Mouse (Mus musculus) E14TG2a.4 (cell line): ENCODE measurements around the gene Elmod3.

ENCODE experiments used
- H3K27me3 ChIP-seq: 2 replicates; pipeline ENCODE4 v1.6.1; 2014; ENCODE audit warnings: low read length, control low read depth; ENCODE audit not compliant: insufficient read depth
- H3K36me3 ChIP-seq: 2 replicates; pipeline ENCODE4 v1.6.1; 2014; ENCODE audit warnings: low read length, control low read depth; ENCODE audit not compliant: insufficient read depth
- H3K4me1 ChIP-seq: replicated peaks from 2 replicates; pipeline ENCODE4 v1.6.1; 2014; ENCODE audit warnings: low read depth, low read length, control low read depth
- H3K4me3 ChIP-seq: replicated peaks from 2 replicates; pipeline ENCODE4 v1.5.1; 2014; ENCODE audit warnings: mild to moderate bottlenecking, low read length
- H3K9me3 ChIP-seq: 2 replicates; pipeline ENCODE4 v1.6.1; 2014; ENCODE audit warnings: low read length, control low read depth
- CTCF ChIP-seq: conservative IDR thresholded peaks from 2 replicates; pipeline ENCODE4 v1.5.1; 2014; ENCODE audit warnings: low read length
- NANOG ChIP-seq: IDR thresholded peaks from 2 replicates; pipeline ENCODE4 v1.6.1; 2014; ENCODE audit warnings: borderline replicate concordance, low read length, mixed read lengths
- POU5F1 ChIP-seq: IDR thresholded peaks from 2 replicates; pipeline ENCODE4 v1.6.1; 2014; ENCODE audit warnings: low read length, borderline replicate concordance

The Elmod3 gene

DNA sequence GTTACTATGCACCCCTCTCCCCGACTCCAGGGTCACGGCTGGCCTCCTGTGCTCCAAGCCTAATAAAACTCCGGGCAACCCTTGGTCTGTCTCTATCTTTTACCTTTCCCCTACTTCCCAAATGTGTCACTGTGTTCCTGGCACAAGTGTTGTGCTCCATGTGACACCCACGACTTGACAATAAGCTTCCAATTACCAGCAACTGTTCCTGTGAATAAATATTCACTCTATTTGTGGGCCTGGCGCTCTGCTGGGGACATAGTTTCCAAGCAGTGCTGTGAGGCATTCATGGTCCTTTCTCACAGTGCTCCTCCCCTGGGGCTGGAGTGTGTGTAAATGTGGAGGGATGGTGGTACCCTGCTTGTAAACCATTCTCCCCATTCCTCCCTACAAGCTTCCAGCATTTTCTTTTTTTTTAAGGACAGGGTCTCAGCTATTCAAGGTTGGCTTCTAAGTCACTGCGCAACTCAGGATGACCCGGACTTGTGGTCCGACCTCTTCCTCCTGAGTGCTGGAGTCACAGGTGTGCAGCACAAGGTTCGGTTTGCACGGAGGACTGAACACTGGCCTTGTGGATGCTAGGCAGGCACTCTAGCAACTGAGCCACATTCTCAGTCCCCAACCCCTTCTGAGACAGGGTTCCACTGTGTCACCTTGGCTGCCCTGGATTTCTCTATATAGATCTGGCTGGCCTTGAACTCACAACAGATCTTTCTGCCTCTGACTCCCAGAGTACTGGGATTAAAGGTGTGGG, 27.4 kb downstream of the Elmod3 start:
- TF ChIP-seq CTCF: no peak
- TF ChIP-seq NANOG: no peak
- TF ChIP-seq POU5F1: no peak
- Histone ChIP-seq H3K9me3 (no peaks in the 10 kb centered on the region), H3K36me3 (peaks cover 8% of the 10 kb centered on the region; the same call in 1 of the 2 replicates), H3K27me3 (no peaks in the 10 kb centered on the region), H3K4me3 (no peak overlapping the region), H3K4me1 (peaks cover 10% of the 10 kb centered on the region)

DNA sequence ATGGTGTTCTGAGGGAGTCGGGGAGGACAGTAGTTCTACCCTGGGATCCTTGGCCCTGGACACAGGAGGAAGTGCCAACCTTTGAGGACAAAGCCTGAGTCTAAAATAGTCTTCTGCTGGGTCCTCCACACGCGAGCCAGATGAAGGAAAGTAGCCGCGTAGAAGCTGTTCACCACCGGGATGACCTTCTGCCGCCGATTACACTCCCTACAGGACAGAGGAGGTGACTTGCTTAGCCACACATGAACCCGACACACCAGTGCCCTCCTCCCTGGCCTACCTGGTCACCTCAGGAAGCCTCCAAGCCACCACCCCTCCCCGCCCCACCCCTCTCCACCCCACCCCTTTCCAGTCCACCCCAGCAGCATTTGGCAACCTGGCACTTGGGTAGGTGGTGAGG, 29.5 kb downstream of the Elmod3 start:
- H3K9me3 ChIP-seq: no peaks in the 10 kb centered on the region
- no peaks in the 10 kb centered on the region for H3K27me3 ChIP-seq
- H3K4me1 ChIP-seq: peaks cover 14% of the 10 kb centered on the region
- no peaks in the 10 kb centered on the region for H3K36me3 ChIP-seq
- no peak for TF ChIP-seq POU5F1
- no peak for TF ChIP-seq CTCF
- no peak for TF ChIP-seq NANOG
- H3K4me3 ChIP-seq: no peak overlapping the region

DNA sequence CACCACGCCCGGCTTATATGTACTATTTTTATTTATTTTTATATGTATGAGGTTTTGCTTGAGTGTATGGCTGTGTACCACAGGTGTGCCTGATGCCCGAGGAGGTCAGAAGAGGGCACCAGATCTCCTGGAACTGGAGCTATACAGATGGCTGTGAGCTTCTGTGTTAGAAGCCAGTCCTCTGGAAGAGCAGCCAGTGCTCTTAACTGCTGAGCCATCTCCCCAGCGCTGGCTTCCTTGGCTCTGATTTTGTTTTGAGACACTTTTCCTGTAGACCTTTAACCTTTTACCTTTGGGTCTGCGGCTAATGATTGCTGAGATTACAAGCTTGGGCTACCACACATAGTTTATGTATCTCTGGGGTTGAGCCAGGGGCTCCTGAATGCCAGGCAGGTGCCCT, 30.7 kb downstream of the Elmod3 start:
- Histone ChIP-seq H3K4me3 (no peak overlapping the region), H3K36me3 (no peaks in the 10 kb centered on the region), H3K27me3 (no peaks in the 10 kb centered on the region), H3K9me3 (no peaks in the 10 kb centered on the region), H3K4me1 (peaks cover 25% of the 10 kb centered on the region)
- no peak for TF ChIP-seq POU5F1
- TF ChIP-seq NANOG: no peak
- TF ChIP-seq CTCF: no peak

DNA sequence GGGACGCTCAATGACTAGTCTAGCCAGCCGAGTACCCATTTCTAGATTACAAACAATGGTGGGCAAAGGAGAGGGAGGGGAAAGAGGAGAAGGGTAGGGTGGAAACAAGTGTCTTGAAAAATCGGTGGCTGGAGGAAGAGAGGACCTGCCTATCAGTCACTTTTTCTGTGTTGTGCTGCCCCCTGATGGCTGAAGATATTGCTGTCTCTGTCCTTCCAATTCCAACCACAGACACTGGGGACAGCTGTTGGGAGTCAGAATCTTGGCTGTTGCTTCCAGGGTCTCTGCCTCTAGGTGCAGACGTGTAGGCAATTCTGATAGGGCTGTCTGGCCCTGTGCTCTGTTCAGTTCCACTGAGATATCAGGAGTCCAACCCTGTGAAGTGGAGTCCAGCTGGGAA, 32.2 kb downstream of the Elmod3 start:
- Histone ChIP-seq H3K4me3 (no peak overlapping the region; the same call in 1 of the 2 replicates), H3K36me3 (no peaks in the 10 kb centered on the region), H3K4me1 (peaks cover 33% of the 10 kb centered on the region), H3K9me3 (no peaks in the 10 kb centered on the region), H3K27me3 (no peaks in the 10 kb centered on the region)
- TF ChIP-seq NANOG: no peak
- TF ChIP-seq CTCF: peak; percentile 66
- TF ChIP-seq POU5F1: no peak

DNA sequence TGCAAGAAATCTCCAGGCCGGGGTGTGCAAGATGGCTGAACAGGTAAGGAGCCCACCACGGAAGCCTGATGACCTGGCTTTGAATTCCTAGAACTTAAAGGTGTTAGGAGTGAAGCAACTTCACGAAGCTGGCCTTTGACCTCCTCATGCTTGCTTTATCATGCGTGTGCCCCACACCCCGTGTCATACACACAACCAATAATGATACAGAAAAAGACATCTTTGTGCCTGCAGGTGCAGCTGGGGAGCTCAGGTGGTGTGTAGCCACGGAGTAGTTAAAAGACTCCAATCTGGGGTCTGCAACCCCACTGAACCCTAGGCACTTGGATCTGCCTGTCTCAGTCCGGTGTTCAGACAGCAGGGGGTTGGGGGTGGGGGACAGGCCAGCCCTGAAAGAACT, 32.7 kb downstream of the Elmod3 start:
- Histone ChIP-seq H3K27me3 (no peaks in the 10 kb centered on the region), H3K36me3 (no peaks in the 10 kb centered on the region), H3K4me1 (peaks cover 39% of the 10 kb centered on the region), H3K4me3 (no peak overlapping the region), H3K9me3 (no peaks in the 10 kb centered on the region)
- no peak for TF ChIP-seq CTCF
- no peak for TF ChIP-seq NANOG
- TF ChIP-seq POU5F1: no peak

DNA sequence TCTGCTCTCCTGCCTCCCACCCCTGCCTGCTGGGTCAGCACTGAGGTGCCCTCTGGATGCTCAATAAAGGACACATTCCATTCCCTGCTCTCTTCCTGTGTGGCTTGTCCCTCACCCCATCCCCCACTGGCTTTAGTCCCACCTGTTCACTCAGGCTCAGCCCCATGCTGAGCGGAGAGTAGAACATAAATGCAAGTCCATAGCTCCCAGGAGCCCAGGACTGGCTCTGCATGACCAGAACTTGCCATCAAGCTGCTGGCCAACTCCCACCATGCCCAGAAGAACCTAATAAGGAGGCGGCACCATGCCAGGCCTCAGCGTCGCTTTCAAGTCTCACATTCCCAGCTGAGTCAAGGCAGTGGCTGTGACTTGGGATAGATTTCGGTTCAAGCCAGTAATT, 35.3 kb downstream of the Elmod3 start:
- Histone ChIP-seq H3K4me3 (0 out of 2 replicates have a peak overlapping the region, but pooled peaks have one; percentile 23), H3K4me1 (peaks cover 55% of the 10 kb centered on the region), H3K9me3 (no peaks in the 10 kb centered on the region), H3K36me3 (no peaks in the 10 kb centered on the region), H3K27me3 (no peaks in the 10 kb centered on the region)
- no peak for TF ChIP-seq NANOG
- no peak for TF ChIP-seq POU5F1
- no peak for TF ChIP-seq CTCF

DNA sequence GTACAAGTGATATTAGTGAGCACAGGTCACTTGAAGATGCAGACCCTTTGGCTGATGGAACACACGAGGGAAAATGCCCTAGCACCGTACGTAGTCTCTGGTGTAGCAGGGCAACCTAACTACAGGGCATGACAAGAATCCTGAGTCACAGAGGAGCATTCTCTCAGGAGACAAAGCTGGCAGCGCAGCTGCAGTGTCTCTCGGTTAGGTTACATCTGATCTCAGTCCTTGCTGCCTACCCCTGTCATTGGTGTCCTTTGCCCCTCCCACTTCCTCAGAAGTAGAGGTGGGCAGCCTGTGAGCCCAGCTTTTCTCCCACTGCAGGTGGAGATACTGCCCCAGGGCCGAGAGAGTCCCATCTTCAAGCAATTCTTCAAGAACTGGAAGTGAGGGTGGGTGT, 35.7 kb downstream of the Elmod3 start:
- no peak for TF ChIP-seq POU5F1
- TF ChIP-seq NANOG: no peak
- no peak for TF ChIP-seq CTCF
- Histone ChIP-seq H3K36me3 (no peaks in the 10 kb centered on the region), H3K27me3 (no peaks in the 10 kb centered on the region), H3K4me3 (0 out of 2 replicates have a peak overlapping the region, but pooled peaks have one; percentile 23), H3K4me1 (peaks cover 59% of the 10 kb centered on the region), H3K9me3 (no peaks in the 10 kb centered on the region)

DNA sequence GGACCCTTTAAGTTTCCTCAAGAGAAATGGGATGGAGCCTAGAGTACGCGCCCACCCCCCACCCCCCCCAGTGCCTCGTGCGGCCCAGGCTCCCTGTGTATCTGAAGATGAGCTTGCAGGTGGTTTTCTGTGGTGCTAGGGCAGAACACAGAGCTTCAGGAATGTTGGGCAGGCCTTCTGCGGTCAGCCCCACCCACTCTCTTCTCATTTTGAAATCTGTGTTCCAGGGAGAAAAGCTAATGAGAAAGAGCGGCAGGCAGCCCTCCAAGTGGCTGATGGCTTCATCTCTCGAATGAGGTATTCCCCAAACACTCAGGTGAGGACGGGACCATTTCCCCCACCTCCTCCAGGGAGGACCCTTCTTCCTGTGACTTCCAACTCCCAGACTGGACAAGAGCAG, 37.4 kb downstream of the Elmod3 start:
- peaks cover 3% of the 10 kb centered on the region; the same call in 1 of the 2 replicates for H3K27me3 ChIP-seq
- H3K36me3 ChIP-seq: no peaks in the 10 kb centered on the region
- H3K9me3 ChIP-seq: no peaks in the 10 kb centered on the region
- no peak overlapping the region for H3K4me3 ChIP-seq
- peaks cover 53% of the 10 kb centered on the region for H3K4me1 ChIP-seq
- TF ChIP-seq NANOG (no peak), CTCF (no peak), POU5F1 (no peak)

DNA sequence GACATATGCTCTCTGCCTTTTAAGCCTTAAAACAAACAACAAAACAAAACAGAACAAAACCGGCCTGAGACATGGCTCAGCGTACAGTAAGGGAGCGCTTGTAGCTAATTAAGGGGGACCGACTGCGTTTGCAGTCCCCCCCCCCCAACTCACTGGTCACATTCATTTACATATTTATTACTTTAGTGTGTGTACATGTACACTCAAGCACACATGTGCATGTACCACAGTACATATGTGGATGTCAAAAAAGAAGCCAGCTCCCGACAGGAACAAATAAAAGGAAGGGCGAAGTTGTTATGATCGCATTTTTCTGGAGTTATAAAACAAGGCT, 45.2 kb downstream of the Elmod3 start:
- H3K27me3 ChIP-seq: peaks cover 33% of the 10 kb centered on the region
- no peaks in the 10 kb centered on the region for H3K9me3 ChIP-seq
- H3K4me3 ChIP-seq: peak overlapping the region; percentile 66
- peaks cover 77% of the 10 kb centered on the region for H3K4me1 ChIP-seq
- no peak for TF ChIP-seq NANOG
- no peak for TF ChIP-seq CTCF
- TF ChIP-seq POU5F1: no peak
- H3K36me3 ChIP-seq: no peaks in the 10 kb centered on the region
